Mouse (Mus musculus) limb, embryonic 15.5 days (tissue): ENCODE measurements around the gene Fibp. TPM values are rescaled to one million over a fixed set of nuclear protein-coding genes. Genes with fewer than 3 reads are reported as not detected.

ENCODE experiments used
- ATAC-seq: fragments of 200-750 bp; cut with Nextera tagmentation; 2 replicates; pipeline ENCODE4 v1.8.0; 2017; ENCODE audit warnings: low read depth, moderate TSS enrichment; ENCODE audit not compliant: insufficient number of reproducible peaks, low FRiP score, low TSS enrichment
- H3K27ac ChIP-seq: fragments of 300-500 bp; sonication (generic); 2 replicates; pipeline ENCODE4 v1.5.1; 2015; ENCODE audit warnings: moderate library complexity, mild to moderate bottlenecking, inconsistent platforms
- H3K27me3 ChIP-seq: fragments of 300-500 bp; sonication (generic); 2 replicates; pipeline ENCODE4 v1.6.1; 2015; ENCODE audit warnings: inconsistent platforms
- H3K36me3 ChIP-seq: fragments of 300-500 bp; sonication (generic); 2 replicates; pipeline ENCODE4 v1.6.1; 2015; ENCODE audit warnings: inconsistent platforms
- H3K4me1 ChIP-seq: fragments of 300-500 bp; sonication (generic); 2 replicates; pipeline ENCODE4 v1.6.1; 2015; ENCODE audit warnings: inconsistent platforms
- H3K4me2 ChIP-seq: fragments of 300-500 bp; sonication (generic); 2 replicates; pipeline ENCODE4 v1.6.1; 2015; ENCODE audit warnings: mild to moderate bottlenecking, inconsistent platforms
- H3K4me3 ChIP-seq: fragments of 300-500 bp; sonication (generic); 2 replicates; pipeline ENCODE4 v1.5.1; 2015; ENCODE audit warnings: mild to moderate bottlenecking, inconsistent platforms
- H3K9ac ChIP-seq: fragments of 300-500 bp; sonication (generic); 2 replicates; pipeline ENCODE4 v1.6.1; 2015; ENCODE audit warnings: inconsistent platforms
- H3K9me3 ChIP-seq: fragments of 300-500 bp; sonication (generic); 2 replicates; pipeline ENCODE4 v1.6.1; 2016; ENCODE audit warnings: inconsistent platforms
- WGBS: fragments of 180-500 bp; shearing (Covaris S2); methylation state at CpG from one replicate; pipeline ENCODE4 v1.1.7; 2015; 5-methylcytosine and 5-hydroxymethylcytosine counted together
- polyA plus RNA-seq: library from polyadenylated mRNA; unstranded; fragments of >200 nt; fragmentation: Nextera tagmentation; extraction: Ambion mirVana; gene quantifications from 2 replicates; pipeline ENCODE4 v1.2.1, GENCODE M21; 2015

Gene Fibp
- polyA plus RNA-seq, 1 experiment from 2014 or later, result 105 TPM

DNA sequence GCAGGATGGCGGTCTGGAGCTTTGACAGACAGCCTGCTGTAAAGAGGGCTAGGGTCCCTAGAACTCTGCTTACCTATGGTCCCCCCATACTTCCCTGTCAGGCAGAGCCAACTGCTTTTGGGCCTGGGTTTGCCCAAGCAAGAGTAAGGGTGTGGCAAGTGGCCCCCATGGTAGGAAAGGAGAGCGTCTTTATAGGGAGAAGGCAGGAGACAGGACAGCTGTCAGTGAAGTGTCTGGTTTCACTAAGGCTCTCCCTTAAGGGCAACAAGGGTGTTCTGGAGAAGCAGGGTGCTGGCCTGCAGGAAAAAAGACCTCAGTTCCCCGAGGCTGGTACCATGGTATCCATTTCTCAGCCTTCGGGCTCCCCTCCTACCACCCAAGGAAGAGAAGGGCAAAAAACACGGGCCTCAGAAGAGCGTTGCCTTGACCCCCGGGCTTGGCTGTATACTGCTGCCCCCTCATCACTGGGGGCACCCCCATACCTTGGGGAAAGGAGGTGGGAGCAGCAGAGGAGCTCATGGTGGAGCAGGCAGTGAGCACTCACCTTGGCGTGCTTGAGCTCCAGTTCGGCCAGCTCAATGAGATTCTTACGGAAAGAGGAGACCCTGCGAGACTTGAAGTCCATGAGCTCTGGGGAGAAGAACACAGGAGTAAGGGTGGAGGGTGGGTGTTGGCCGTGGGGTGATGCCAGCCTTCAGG lies 35.1 kb downstream of the Fibp start:
- Histone ChIP-seq H3K9ac (no peak overlapping the region), H3K27ac (no peak overlapping the region; the same call in 1 of the 2 replicates), H3K4me3 (no peak overlapping the region), H3K36me3 (peaks cover 49% of the 10 kb centered on the region), H3K9me3 (no peaks in the 10 kb centered on the region), H3K4me2 (no peak overlapping the region), H3K27me3 (no peaks in the 10 kb centered on the region), H3K4me1 (peaks cover 10% of the 10 kb centered on the region)
- 79% methylated on average over 12 of the region's 12 CpGs for WGBS
- ATAC-seq, result no peak

DNA sequence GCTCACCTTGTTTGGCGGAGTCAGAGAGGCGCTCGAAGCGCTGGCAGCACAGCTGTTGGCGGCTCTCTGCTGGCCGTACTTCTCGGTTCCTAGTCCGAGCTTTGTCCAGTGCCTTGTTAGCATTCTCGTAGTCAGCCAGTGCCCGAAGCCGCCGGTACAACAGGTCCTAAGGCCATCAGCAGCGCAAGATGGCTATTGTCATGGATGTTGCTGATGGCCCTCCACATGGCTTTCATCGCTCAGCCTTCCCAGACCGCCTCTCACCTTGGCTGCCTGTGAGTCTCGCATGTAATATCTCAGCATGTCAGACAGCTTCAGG lies 35.6 kb downstream of the Fibp start:
- no peak for ATAC-seq
- H3K27ac ChIP-seq, result no peak overlapping the region
- H3K36me3 ChIP-seq, result peaks cover 49% of the 10 kb centered on the region
- H3K9me3 ChIP-seq, result no peaks in the 10 kb centered on the region
- 85% methylated on average over 16 of the region's 16 CpGs for WGBS
- no peak overlapping the region for H3K4me2 ChIP-seq
- no peak overlapping the region for H3K9ac ChIP-seq
- no peak overlapping the region for H3K4me3 ChIP-seq
- H3K4me1 ChIP-seq, result peaks cover 10% of the 10 kb centered on the region
- H3K27me3 ChIP-seq, result no peaks in the 10 kb centered on the region

DNA sequence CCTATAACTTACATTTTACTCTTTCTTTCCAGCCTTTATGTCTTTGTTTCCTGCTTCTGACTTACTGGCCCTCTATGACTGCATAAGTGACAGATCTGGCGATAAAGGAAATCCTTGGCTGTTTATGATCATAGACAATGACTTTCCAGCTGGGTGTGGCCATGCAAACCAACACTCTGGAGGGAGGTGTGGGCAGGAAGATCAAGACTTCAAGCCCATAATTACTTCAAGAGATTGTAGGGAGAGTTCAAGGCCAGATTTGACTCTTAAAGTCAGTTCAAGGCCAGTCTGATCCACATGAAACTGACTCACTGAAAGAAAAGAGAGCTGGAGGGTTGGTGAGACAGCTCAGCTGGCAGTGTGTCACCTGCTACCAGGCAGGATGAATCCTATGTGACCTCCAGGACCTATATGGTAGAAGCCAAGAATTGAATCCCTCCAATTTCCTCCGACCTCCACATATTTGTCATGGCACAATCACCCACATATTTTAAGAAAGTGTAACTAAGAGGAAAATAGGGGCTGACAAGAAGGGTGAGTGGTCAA lies 40.0 kb downstream of the Fibp start:
- Histone ChIP-seq H3K4me3 (no peak overlapping the region), H3K36me3 (peaks cover 24% of the 10 kb centered on the region), H3K9me3 (no peaks in the 10 kb centered on the region), H3K27ac (no peak overlapping the region), H3K4me1 (no peaks in the 10 kb centered on the region), H3K9ac (no peak overlapping the region), H3K4me2 (no peak overlapping the region), H3K27me3 (no peaks in the 10 kb centered on the region)
- no peak for ATAC-seq
- 89% methylated on average over 2 of the region's 2 CpGs for WGBS

DNA sequence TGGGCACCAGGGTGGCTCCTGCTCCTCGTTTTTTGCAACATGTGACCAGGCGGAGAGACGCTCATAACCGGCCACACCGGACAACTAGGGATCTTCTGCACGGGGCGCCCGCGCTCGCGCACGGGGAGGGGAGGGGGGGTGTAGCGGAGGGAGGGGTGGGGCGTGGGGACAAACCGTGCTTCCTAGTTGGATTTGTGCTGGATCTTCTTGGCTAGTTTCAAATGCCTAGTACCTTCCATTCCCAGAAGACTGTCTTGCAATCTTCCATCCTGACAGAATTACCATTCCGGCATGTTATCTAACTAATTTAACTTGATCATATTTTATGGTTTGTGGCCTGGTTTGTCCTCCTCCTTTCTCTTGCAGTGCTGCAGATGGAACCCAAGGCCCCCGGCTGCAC lies 43.3 kb downstream of the Fibp start, which contains the start of gene 1700020D05Rik:
Gene 1700020D05Rik (minus strand): TSS at position 101 of the 400 bp plus-strand sequence.
- WGBS, result 51% methylated on average over 17 of the region's 17 CpGs
- Histone ChIP-seq H3K27ac (no peak within 1 kb of the TSS), H3K27me3 (no peaks in the 10 kb centered on the region), H3K4me2 (no peak within 1 kb of the TSS), H3K36me3 (no peaks in the 10 kb centered on the region; the same call in 1 of the 2 replicates), H3K9me3 (no peaks in the 10 kb centered on the region), H3K4me1 (no peaks in the 10 kb centered on the region), H3K4me3 (no peak within 1 kb of the TSS), H3K9ac (no peak within 1 kb of the TSS)
- ATAC-seq, result no peak

DNA sequence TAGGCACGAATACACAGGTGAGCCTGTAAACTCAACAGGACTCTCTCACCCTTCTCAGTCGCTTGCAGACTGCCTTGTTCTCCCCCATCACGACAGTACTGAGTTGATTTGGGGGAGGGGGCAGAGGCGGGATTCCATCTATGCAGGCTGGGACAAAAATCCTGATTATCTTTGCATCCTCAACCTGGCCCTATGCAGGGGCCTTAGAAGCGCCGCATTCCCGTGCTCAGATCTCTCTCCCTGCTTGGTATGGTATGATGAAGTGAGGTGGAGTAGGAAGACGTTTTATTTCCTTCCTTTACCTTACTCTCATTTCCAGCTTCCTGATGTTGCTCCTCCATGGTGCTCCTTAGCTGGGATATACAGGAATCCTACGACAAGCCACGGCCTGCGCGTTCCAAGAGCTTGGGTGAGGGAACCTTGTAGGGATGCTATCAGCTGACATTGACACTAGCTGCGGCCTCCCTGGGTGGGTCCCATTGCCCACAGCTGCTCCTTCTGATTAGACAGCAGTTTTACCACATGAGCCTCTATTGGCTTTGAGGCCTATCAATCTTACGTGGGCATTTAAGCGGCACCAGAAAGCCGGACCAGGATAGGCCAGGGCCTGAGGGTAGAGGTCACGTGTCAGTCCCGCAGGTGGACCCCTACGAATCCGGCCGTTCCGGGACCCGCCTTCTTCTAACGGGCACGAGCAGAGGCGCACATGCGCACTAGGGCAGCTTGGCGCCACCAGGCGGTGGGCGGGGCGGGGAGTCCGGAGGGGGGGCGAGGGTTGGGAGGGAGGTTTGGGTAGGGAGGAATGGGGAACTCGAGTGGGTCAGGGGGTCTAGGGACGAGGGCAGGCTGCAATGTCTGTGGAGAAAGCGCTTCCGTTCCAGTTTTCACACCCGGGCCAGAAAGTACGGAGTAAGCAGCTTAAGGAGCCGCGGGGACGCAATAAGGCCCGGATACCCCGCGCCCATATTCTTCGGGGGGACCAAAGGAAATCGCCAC lies 49.9 kb downstream of the Fibp start, which contains the start of gene Snx32:
Gene Snx32 (minus strand): TSS at position 508 of the 996 bp plus-strand sequence.
- no peaks in the 10 kb centered on the region for H3K9me3 ChIP-seq
- H3K4me1 ChIP-seq, result peaks cover 18% of the 10 kb centered on the region
- no peaks in the 10 kb centered on the region for H3K27me3 ChIP-seq
- WGBS, result 2% methylated on average over 47 of the region's 47 CpGs
- H3K9ac ChIP-seq, result peak within 1 kb of the TSS; percentile 52
- H3K4me2 ChIP-seq, result peak within 1 kb of the TSS; percentile 82
- no peaks in the 10 kb centered on the region for H3K36me3 ChIP-seq
- ATAC-seq, result peak; percentile 98
- peak within 1 kb of the TSS; percentile 50 for H3K4me3 ChIP-seq
- peak within 1 kb of the TSS; percentile 76 for H3K27ac ChIP-seq

DNA sequence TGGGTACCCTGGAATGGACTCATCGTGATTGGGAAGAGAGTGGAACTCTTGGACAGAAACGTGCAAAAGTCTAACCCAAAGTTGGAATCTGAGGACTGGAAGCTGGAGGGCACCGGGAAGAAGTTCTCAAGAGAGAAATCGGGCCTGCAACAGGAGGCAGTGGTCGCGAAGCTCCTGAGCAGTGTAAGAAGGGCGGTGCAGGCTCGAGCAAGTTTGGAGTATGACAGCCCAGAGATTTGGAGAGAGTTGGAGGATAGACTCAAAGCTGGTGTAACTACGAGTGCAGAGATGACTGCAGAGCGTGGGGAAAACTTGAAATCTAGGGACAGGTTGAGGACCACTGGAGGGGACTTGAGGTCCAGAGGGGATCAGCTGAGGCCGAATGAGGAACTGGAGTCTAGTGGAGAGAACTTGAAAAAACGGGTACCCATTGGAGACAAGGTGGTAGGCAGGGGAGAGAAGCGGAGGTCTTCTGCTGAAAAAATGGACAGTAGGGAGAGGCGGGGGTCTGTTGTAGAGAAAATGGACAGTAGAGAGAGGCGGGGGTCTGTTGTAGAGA lies 50.7 kb downstream of the Fibp start:
- H3K27me3 ChIP-seq, result no peaks in the 10 kb centered on the region
- no peak for ATAC-seq
- H3K9ac ChIP-seq, result peak overlapping the region; percentile 52
- no peaks in the 10 kb centered on the region for H3K9me3 ChIP-seq
- peaks cover 18% of the 10 kb centered on the region for H3K4me1 ChIP-seq
- peak overlapping the region; percentile 82 for H3K4me2 ChIP-seq
- H3K27ac ChIP-seq, result peak overlapping the region; percentile 76
- H3K4me3 ChIP-seq, result peak overlapping the region; percentile 50
- 45% methylated on average over 15 of the region's 15 CpGs for WGBS
- no peaks in the 10 kb centered on the region for H3K36me3 ChIP-seq

DNA sequence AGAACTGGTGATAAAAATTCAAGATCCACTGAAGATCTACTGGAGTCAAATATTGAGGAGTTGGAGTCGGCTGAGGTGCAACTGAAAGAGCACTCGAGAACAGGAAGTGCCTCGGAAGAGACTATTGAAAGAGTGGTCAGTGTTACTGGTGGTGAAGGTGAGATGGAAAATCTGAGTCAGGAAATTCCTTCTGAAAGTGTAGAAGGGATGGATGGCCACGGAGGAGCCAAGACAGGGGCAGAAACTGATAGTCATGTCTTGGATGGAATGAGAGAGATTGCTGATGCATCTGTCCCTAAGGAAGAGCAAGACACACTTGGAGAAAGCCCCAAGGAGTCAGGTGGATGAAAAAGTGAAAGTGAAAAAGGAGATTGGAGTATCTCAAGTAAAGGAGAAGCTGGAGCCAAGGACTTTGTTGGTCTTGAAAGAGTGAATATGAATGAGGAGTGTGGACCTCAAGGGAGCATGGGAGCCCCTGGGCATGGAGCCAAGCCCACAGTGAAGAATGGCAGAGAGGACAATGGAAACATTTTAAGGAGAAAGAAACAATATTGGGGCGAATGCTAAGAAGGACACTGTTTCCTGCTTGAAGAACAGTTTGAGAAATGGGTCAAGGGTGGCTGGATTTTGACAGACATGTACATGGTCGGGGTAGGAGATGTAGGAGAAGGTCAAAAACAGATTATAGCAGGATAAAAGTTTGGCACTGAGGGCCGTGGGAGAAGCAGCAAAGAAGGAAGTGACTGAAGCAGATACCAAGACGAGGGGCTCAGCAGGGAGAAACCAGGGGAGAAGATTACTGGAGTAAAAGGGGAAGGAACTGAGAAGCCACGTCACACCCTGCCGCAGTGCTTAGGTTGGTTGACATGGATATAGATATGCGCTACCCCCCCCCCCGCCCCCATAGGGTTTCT lies 51.9 kb downstream of the Fibp start:
- WGBS, result 86% methylated on average over 12 of the region's 12 CpGs

DNA sequence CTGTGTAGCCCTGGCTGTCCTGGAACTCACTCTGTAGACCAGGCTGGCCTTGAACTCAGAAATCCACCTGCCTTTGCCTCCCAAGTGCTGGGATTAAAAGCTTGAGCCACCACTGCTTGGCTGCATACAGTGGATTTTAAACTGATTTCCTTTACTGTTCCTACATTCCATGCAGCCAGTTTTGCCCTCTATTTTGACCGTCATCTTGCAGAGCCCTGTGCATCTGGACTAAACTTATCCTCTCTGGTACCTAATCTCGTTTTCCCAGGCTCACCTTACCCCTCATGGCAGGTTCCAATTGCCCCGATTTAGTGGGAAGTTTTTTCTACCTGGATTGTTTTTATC lies 52.6 kb downstream of the Fibp start:
- no peaks in the 10 kb centered on the region for H3K27me3 ChIP-seq
- 82% methylated on average over 3 of the region's 3 CpGs for WGBS
- no peak overlapping the region for H3K27ac ChIP-seq
- H3K4me1 ChIP-seq, result peaks cover 18% of the 10 kb centered on the region
- ATAC-seq, result no peak
- no peaks in the 10 kb centered on the region for H3K36me3 ChIP-seq
- no peak overlapping the region for H3K9ac ChIP-seq
- no peaks in the 10 kb centered on the region for H3K9me3 ChIP-seq
- no peak overlapping the region for H3K4me2 ChIP-seq
- no peak overlapping the region for H3K4me3 ChIP-seq

More for the DNA sequence above, 51.9 kb downstream of the Fibp start:
- H3K36me3 ChIP-seq, result no peaks in the 10 kb centered on the region
- H3K4me1 ChIP-seq, result peaks cover 18% of the 10 kb centered on the region
- H3K27ac ChIP-seq, result no peak overlapping the region
- H3K9me3 ChIP-seq, result no peaks in the 10 kb centered on the region
- 0 out of 2 replicates have a peak overlapping the region, but pooled peaks have one; percentile 3 for H3K4me3 ChIP-seq
- no peaks in the 10 kb centered on the region for H3K27me3 ChIP-seq
- no peak overlapping the region for H3K4me2 ChIP-seq
- no peak overlapping the region for H3K9ac ChIP-seq
- no peak for ATAC-seq

Other genes with a start within 250 kb of the Fibp start
- 19.9 and 23.7 TPM in 2 replicates for gene Pacs1, start 187.5 kb upstream of the Fibp start, polyA plus RNA-seq
- gene Sf3b2, start 165.2 kb upstream of the Fibp start, polyA plus RNA-seq, result 291 and 302 TPM in 2 replicates
- gene Gal3st3, start 162.3 kb upstream of the Fibp start, polyA plus RNA-seq, result 4.7 and 5.5 TPM in 2 replicates
- not detected in 2 replicates for gene Catsper1, start 124.9 kb upstream of the Fibp start, polyA plus RNA-seq
- 40.0 and 50.9 TPM in 2 replicates for gene Cst6, start 111.0 kb upstream of the Fibp start, polyA plus RNA-seq
- 57.3 and 60.1 TPM in 2 replicates for gene Eif1ad, start 93.9 kb upstream of the Fibp start, polyA plus RNA-seq
- gene Banf1, start 93.4 kb upstream of the Fibp start, polyA plus RNA-seq, result 372 and 374 TPM in 2 replicates
- gene Sart1, start 71.9 kb upstream of the Fibp start, polyA plus RNA-seq, result 67.0 and 72.1 TPM in 2 replicates
- 0.42 TPM in 1 of 2 replicates, not detected in the other for gene Tsga10ip, start 58.1 kb upstream of the Fibp start, polyA plus RNA-seq
- 254 and 257 TPM in 2 replicates for gene Drap1, start 35.6 kb upstream of the Fibp start, polyA plus RNA-seq
- gene AI837181, start 35.5 kb upstream of the Fibp start, polyA plus RNA-seq, result 68.6 and 69.9 TPM in 2 replicates
- gene Fosl1, start 13.1 kb upstream of the Fibp start, polyA plus RNA-seq, result not detected in 2 replicates
- 6.6 and 6.9 TPM in 2 replicates for gene Ccdc85b, start 2.7 kb upstream of the Fibp start, polyA plus RNA-seq
- gene Ctsw, start 7.9 kb downstream of the Fibp start, polyA plus RNA-seq, result 0.82 and 1.7 TPM in 2 replicates
- 221 and 223 TPM in 2 replicates for gene Efemp2, start 13.3 kb downstream of the Fibp start, polyA plus RNA-seq
- 35.5 and 36.6 TPM in 2 replicates for gene Mus81, start 27.8 kb downstream of the Fibp start, polyA plus RNA-seq
- 2,209 and 2,356 TPM in 2 replicates for gene Cfl1, start 29.8 kb downstream of the Fibp start, polyA plus RNA-seq
- not detected in 2 replicates for gene 1700020D05Rik, start 43.2 kb downstream of the Fibp start, polyA plus RNA-seq
- 9.4 and 10.3 TPM in 2 replicates for gene Snx32, start 49.9 kb downstream of the Fibp start, polyA plus RNA-seq
- 30.1 and 30.3 TPM in 2 replicates for gene Ovol1, start 100.0 kb downstream of the Fibp start, polyA plus RNA-seq
- 4.3 and 4.4 TPM in 2 replicates for gene Ap5b1, start 107.4 kb downstream of the Fibp start, polyA plus RNA-seq
- gene Rnaseh2c, start 141.3 kb downstream of the Fibp start, polyA plus RNA-seq, result 115 and 116 TPM in 2 replicates
- gene Kat5, start 149.6 kb downstream of the Fibp start, polyA plus RNA-seq, result 43.3 and 48.7 TPM in 2 replicates
- gene Rela, start 176.9 kb downstream of the Fibp start, polyA plus RNA-seq, result 57.3 and 62.0 TPM in 2 replicates
- gene Sipa1, start 203.1 kb downstream of the Fibp start, polyA plus RNA-seq, result 31.1 and 31.2 TPM in 2 replicates
- 22.7 and 24.9 TPM in 2 replicates for gene Map3k11, start 228.1 kb downstream of the Fibp start, polyA plus RNA-seq
- 18.5 and 20.9 TPM in 2 replicates for gene Pcnx3, start 228.3 kb downstream of the Fibp start, polyA plus RNA-seq
- 3.1 and 4.4 TPM in 2 replicates for gene Kcnk7, start 243.8 kb downstream of the Fibp start, polyA plus RNA-seq